Mouse (Mus musculus): ENCODE data around the gene BC049715. TPM values are rescaled to one million over a fixed set of nuclear protein-coding genes. Genes with fewer than 3 reads are reported as not detected.

Gene BC049715
- total RNA-seq, 2 experiments from 2014 or later: not detected

- DNase-seq: no peak
These were observed 18.8 kb upstream of the BC049715 start for GRCm38 (mm10) chr6:136808631-136809046.

GRCm38 (mm10) chr6:136809077-136809476 lies 18.3 kb upstream of the BC049715 start:
- DNase-seq: peak; percentile 36

GRCm38 (mm10) chr6:136809673-136810072 lies 17.8 kb upstream of the BC049715 start:
- DNase-seq: no peak

- DNase-seq: no peak
These were observed 16.2 kb upstream of the BC049715 start for GRCm38 (mm10) chr6:136811196-136811595.

GRCm38 (mm10) chr6:136813117-136813516 lies 14.3 kb upstream of the BC049715 start:
- DNase-seq: no peak

- DNase-seq: no peak
These were observed 12.0 kb upstream of the BC049715 start for GRCm38 (mm10) chr6:136815381-136815780.

GRCm38 (mm10) chr6:136816826-136817225 lies 10.6 kb upstream of the BC049715 start:
- DNase-seq: no peak

GRCm38 (mm10) chr6:136817549-136817948 lies 9.9 kb upstream of the BC049715 start:
- DNase-seq: no peak

- DNase-seq: no peak
These were observed 7.0 kb upstream of the BC049715 start for GRCm38 (mm10) chr6:136820381-136820780.

GRCm38 (mm10) chr6:136821086-136821485 lies 6.3 kb upstream of the BC049715 start:
- DNase-seq: no peak

- DNase-seq: no peak
These were observed 2.4 kb upstream of the BC049715 start for GRCm38 (mm10) chr6:136824987-136825386.

GRCm38 (mm10) chr6:136827116-136827515 lies 310 bp upstream of the BC049715 start:
- DNase-seq: no peak

- peak; percentile 95 for DNase-seq
These were observed 595 bp downstream of the BC049715 start, which contains the start of gene Wbp11 for GRCm38 (mm10) chr6:136827881-136828561. Gene Wbp11, minus strand, starts transcription at chr6:136828233.

- DNase-seq: no peak
These were observed 1.3 kb downstream of the BC049715 start for GRCm38 (mm10) chr6:136828681-136829080.

GRCm38 (mm10) chr6:136831712-136832111 lies 4.3 kb downstream of the BC049715 start:
- no peak for DNase-seq

GRCm38 (mm10) chr6:136835352-136835751 lies 7.9 kb downstream of the BC049715 start, which contains the start of gene Smco3:
Gene Smco3, minus strand, starts transcription at chr6:136835452.
- DNase-seq: no peak

GRCm38 (mm10) chr6:136837323-136837722 lies 9.9 kb downstream of the BC049715 start:
- DNase-seq: no peak

- DNase-seq: no peak
These were observed 17.5 kb downstream of the BC049715 start for GRCm38 (mm10) chr6:136844903-136845302.

GRCm38 (mm10) chr6:136845706-136846480 lies 18.5 kb downstream of the BC049715 start:
- DNase-seq: no peak

GRCm38 (mm10) chr6:136847267-136847666 lies 19.8 kb downstream of the BC049715 start:
- DNase-seq: no peak

GRCm38 (mm10) chr6:136847790-136848189 lies 20.4 kb downstream of the BC049715 start:
- no peak for DNase-seq

- DNase-seq: no peak
These were observed 21.0 kb downstream of the BC049715 start for GRCm38 (mm10) chr6:136848399-136848798.

GRCm38 (mm10) chr6:136848971-136849370 lies 21.5 kb downstream of the BC049715 start:
- no peak for DNase-seq

Measured in gastrocnemius, postnatal 25 days (tissue).